Mouse (Mus musculus) CH12.LX (cell line): Measurements from ENCODE around the gene Htra3.

ENCODE experiments used
- CHD1 ChIP-seq: IDR thresholded peaks from 2 replicates; pipeline ENCODE4 v1.6.1; 2012; ENCODE audit warnings: low read depth, low read length, improper control_type of control experiment, inconsistent platforms
- CHD2 ChIP-seq: IDR thresholded peaks from 2 replicates; pipeline ENCODE4 v1.6.1; 2011; ENCODE audit warnings: low read length, improper control_type of control experiment
- CTCF ChIP-seq, 2 experiments: IDR thresholded peaks in 1 of 2; conservative IDR thresholded peaks in 1 of 2; 2 replicates each; pipeline ENCODE4 v1.5.1; 2011 to 2012; ENCODE audit warnings: low read depth in 2 of 2, low read length in 2 of 2, improper control_type of control experiment in 1 of 2, inconsistent platforms in 1 of 2, mild to moderate bottlenecking in 1 of 2, moderate library complexity in 1 of 2
- EP300 ChIP-seq: IDR thresholded peaks from 2 replicates; pipeline ENCODE4 v1.6.1; 2011; ENCODE audit warnings: low read length, improper control_type of control experiment
- GABPA ChIP-seq: IDR thresholded peaks from 2 replicates; pipeline ENCODE4 v1.6.1; 2012; ENCODE audit warnings: low read depth, low read length, improper control_type of control experiment, inconsistent platforms; ENCODE audit not compliant: insufficient replicate concordance
- MAFK ChIP-seq: IDR thresholded peaks from 2 replicates; pipeline ENCODE4 v1.6.1; 2011; ENCODE audit warnings: low read length, improper control_type of control experiment; ENCODE audit not compliant: insufficient replicate concordance
- MAZ ChIP-seq: IDR thresholded peaks from 2 replicates; pipeline ENCODE4 v1.6.1; 2012; ENCODE audit warnings: low read depth, mild to moderate bottlenecking, inconsistent platforms, low read length, improper control_type of control experiment, moderate library complexity
- NELFE ChIP-seq: IDR thresholded peaks from 2 replicates; pipeline ENCODE4 v1.6.1; 2011; ENCODE audit warnings: low read depth, low read length, improper control_type of control experiment
- NRF1 ChIP-seq: IDR thresholded peaks from 2 replicates; pipeline ENCODE4 v1.6.1; 2014; ENCODE audit warnings: low read depth, mild to moderate bottlenecking, inconsistent platforms, low read length, improper control_type of control experiment, moderate library complexity
- SIN3A ChIP-seq: IDR thresholded peaks from 2 replicates; pipeline ENCODE4 v1.6.1; 2012; ENCODE audit warnings: low read length, improper control_type of control experiment, inconsistent platforms
- TCF12 ChIP-seq: IDR thresholded peaks from 2 replicates; pipeline ENCODE4 v1.6.1; 2014; ENCODE audit warnings: low read depth, mild to moderate bottlenecking, inconsistent platforms, low read length, improper control_type of control experiment

DNA sequence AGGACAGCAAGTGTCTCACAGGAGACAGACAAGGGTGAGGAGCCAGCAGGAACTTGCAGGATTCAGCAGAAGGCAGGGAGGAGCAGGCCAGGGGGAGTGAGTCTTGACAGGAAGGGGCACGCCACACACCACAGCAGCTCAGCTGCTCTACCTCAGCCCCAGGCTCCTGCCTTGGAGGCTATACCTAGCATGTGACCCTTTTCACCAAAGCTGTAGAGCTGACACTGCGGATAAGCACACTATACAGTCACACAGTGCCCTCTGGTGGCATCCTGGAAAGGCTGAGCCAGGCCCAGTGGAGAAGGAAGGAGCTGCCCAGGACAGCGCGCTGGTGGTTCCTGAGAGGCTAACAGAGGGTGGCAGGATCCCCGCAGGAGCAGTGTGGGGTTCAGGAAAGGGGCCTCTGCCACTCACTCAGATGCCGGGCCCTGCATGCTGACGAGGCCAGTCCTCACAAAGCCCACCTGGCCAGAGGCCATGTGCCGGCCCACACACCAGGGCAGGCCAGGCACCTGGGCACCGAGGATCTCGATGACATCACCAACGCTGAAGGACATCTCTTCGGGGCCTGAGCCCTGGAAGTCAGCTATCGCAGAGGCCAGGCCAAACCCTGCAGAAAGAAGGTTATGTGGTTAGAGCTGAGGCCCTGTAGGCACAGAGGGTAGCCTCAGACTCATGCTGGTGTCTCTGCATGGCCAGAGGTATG is 34.2 kb upstream of the Htra3 start:
- no peak for TF ChIP-seq NRF1
- TF ChIP-seq TCF12: no peak
- TF ChIP-seq SIN3A: no peak
- TF ChIP-seq NELFE: no peak
- TF ChIP-seq CHD2: no peak
- peak in 1 of 2 experiments; percentile 91; a peak in 3 of 4 replicates for TF ChIP-seq CTCF (conservative IDR thresholded peaks at IDR 0.05 in 1 of 2, IDR thresholded peaks at IDR 0.05 in 1 of 2; ENCODE audit: low read depth in 2 of 2, low read length in 2 of 2)
- TF ChIP-seq MAFK: 0 out of 2 replicates have a peak, but pooled peaks have one; percentile 32
- no peak for TF ChIP-seq MAZ
- TF ChIP-seq EP300: no peak
- no peak for TF ChIP-seq CHD1
- TF ChIP-seq GABPA: no peak
